Mouse (Mus musculus) Patski (cell line): ENCODE data around the gene Bank1. TPM values are rescaled to one million over a fixed set of nuclear protein-coding genes. Genes with fewer than 3 reads are reported as not detected.
"Not testable (repeated sequence)": the region's sequence is repeated elsewhere in the genome, so short reads cannot be mapped to it uniquely, and the experiment has no call there.

ENCODE experiments used
- ATAC-seq: fragments of 100-300 bp; one replicate; pipeline ENCODE4 v1.8.0; 2021
- CTCF ChIA-PET: fragments of 350-600 bp; sonication (Branson Sonifier 250); formaldehyde crosslinking; loops from one replicate; lab custom pipeline; 2022; ENCODE audit warnings: inconsistent platforms; lab: Charles Lee
- POLR2A ChIA-PET: fragments of 350-600 bp; sonication (Branson Sonifier 250); formaldehyde crosslinking; loops from one replicate; lab custom pipeline; 2022; ENCODE audit warnings: antibody characterized with exemption, inconsistent platforms; lab: Charles Lee
- DNase-seq: peaks from one replicate; pipeline ENCODE4 v3.0.0-alpha.2; 2011; ENCODE audit warnings: low read depth, low spot score
- H3K27me3 ChIP-seq: fragments of 371-371 bp; one replicate; pipeline ENCODE4 v1.5.1; 2021
- CTCF ChIP-seq: fragments of 100-300 bp; IDR thresholded peaks from one replicate; pipeline ENCODE4 v1.5.1; 2021
- in situ Hi-C: fragments of 300-500 bp; cut with MboI; formaldehyde crosslinking; loops from 3 replicates; pipeline ENCODE4 v1.11.1; 2018; ENCODE audit warnings: low pct_unique_long_range_greater_than_20kb, mixed read lengths
- polyA plus RNA-seq: library from polyadenylated mRNA; unstranded; gene quantifications from one replicate; pipeline ENCODE4 v1.2.3, GENCODE M21; 2021

Gene Bank1
- polyA plus RNA-seq, 1 experiment from 2014 or later: 0.28 TPM

GRCm38 (mm10) chr3:136329133-136329532, 3.3 kb upstream of the Bank1 start:
- DNase-seq: no peak
- ChIA-PET POLR2A (interaction anchor here (0.6 kb wide), 1 partner anchor 343 kb away, joined by 3 read pairs; no protein-coding TSS in a partner anchor), CTCF (interaction anchor here (1.0 to 1.1 kb wide), 2 partner anchors 10 to 12 kb away, joined by 4 read pairs; no protein-coding TSS in a partner anchor)
- no peak for ATAC-seq
- no peaks in the 10 kb centered on the region for H3K27me3 ChIP-seq
- TF ChIP-seq CTCF: no peak
- in situ Hi-C loops: no loop called here

- ATAC-seq, in situ Hi-C loops: not testable (repeated sequence)
These were observed 1.1 kb downstream of the Bank1 start for GRCm38 (mm10) chr3:136324716-136325115.

DNA sequence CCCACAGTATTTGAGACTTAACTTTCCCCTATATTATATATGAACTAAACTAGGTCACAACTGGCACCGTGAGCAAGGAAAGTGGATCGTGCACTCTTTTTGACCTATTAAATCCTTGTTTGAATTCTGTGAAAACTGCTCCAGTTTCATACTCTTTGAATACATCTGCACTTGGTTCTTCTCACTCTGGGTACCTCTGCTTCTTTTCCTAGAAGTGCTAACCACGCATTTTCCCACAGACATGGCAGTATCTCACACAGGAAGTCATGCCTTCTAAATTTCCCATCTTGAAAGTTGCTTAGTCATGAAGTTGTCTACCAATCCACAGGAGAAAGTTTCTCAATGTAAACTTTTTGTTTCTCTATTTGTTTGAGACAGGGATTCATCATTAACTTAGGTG, 3.9 kb downstream of the Bank1 start:
- TF ChIP-seq CTCF: no peak
- DNase-seq (no peak), ATAC-seq (no peak)
- no peaks in the 10 kb centered on the region for H3K27me3 ChIP-seq
- ChIA-PET POLR2A (no interaction called here), CTCF (no interaction called here)
- in situ Hi-C loops: no loop called here

More at GRCm38 (mm10) chr3:136324716-136325115, 1.1 kb downstream of the Bank1 start:
- not testable (repeated sequence) for DNase-seq, H3K27me3 ChIP-seq
- ChIA-PET POLR2A (interaction anchor here (0.6 to 1.0 kb wide), 2 partner anchors 10 to 60 kb away, joined by 3 read pairs; no protein-coding TSS in a partner anchor), CTCF (interaction anchor here (1.4 kb wide), 1 partner anchor 26 kb away, joined by 3 read pairs; no protein-coding TSS in a partner anchor)

- in situ Hi-C loops: no loop called here
- peak; percentile 51 for ATAC-seq
- TF ChIP-seq CTCF: no peak
- POLR2A ChIA-PET: no interaction called here
- peak; percentile 71 for DNase-seq
- CTCF ChIA-PET: no interaction called here
- no peaks in the 10 kb centered on the region for H3K27me3 ChIP-seq
These were observed 17.4 kb downstream of the Bank1 start for GRCm38 (mm10) chr3:136308487-136308886.

GRCm38 (mm10) chr3:136306564-136307158, 19.2 kb downstream of the Bank1 start:
- no peaks in the 10 kb centered on the region for H3K27me3 ChIP-seq
- ChIA-PET CTCF (interaction anchor here (0.6 to 1.2 kb wide), 3 partner anchors 48 to 403 kb away, joined by 3 read pairs; no protein-coding TSS in a partner anchor), POLR2A (interaction anchor here (1.0 kb wide), 1 partner anchor 12 kb away, joined by 3 read pairs; no protein-coding TSS in a partner anchor)
- no peak for DNase-seq
- ATAC-seq: no peak
- no peak for TF ChIP-seq CTCF
- in situ Hi-C loops: no loop called here

- no peak for DNase-seq
- H3K27me3 ChIP-seq: no peaks in the 10 kb centered on the region
- no peak for TF ChIP-seq CTCF
- in situ Hi-C loops: no loop called here
- ChIA-PET POLR2A (no interaction called here), CTCF (interaction anchor here (0.9 kb wide), 1 partner anchor 136 kb away, joined by 3 read pairs; no protein-coding TSS in a partner anchor)
- ATAC-seq: no peak
These were observed 23.3 kb downstream of the Bank1 start for GRCm38 (mm10) chr3:136302541-136302940.

GRCm38 (mm10) chr3:136300810-136301209, 25.1 kb downstream of the Bank1 start:
- ATAC-seq, H3K27me3 ChIP-seq, in situ Hi-C loops, DNase-seq, POLR2A ChIA-PET: not testable (repeated sequence)
- CTCF ChIA-PET: interaction anchor here (1.2 kb wide), 1 partner anchor 8 kb away, joined by 4 read pairs; no protein-coding TSS in a partner anchor

GRCm38 (mm10) chr3:136297355-136297754, 28.5 kb downstream of the Bank1 start:
- no peak for TF ChIP-seq CTCF
- ChIA-PET CTCF (no interaction called here), POLR2A (no interaction called here)
- no peak for ATAC-seq
- H3K27me3 ChIP-seq: no peaks in the 10 kb centered on the region
- in situ Hi-C loops: no loop called here
- DNase-seq: peak; percentile 27

- ChIA-PET CTCF (no interaction called here), POLR2A (interaction anchor here (1.2 kb wide), 1 partner anchor 12 kb away, joined by 3 read pairs; no protein-coding TSS in a partner anchor)
- in situ Hi-C loops: no loop called here
- DNase-seq (no peak), ATAC-seq (no peak)
- no peaks in the 10 kb centered on the region for H3K27me3 ChIP-seq
- no peak for TF ChIP-seq CTCF
These were observed 30.6 kb downstream of the Bank1 start for GRCm38 (mm10) chr3:136295250-136295649.

- ATAC-seq (no peak), DNase-seq (no peak)
- H3K27me3 ChIP-seq: no peaks in the 10 kb centered on the region
- in situ Hi-C loops: no loop called here
- TF ChIP-seq CTCF: no peak
- ChIA-PET CTCF (no interaction called here), POLR2A (no interaction called here)
These were observed 38.0 kb downstream of the Bank1 start for GRCm38 (mm10) chr3:136287883-136288282.

- DNase-seq (peak; percentile 100), ATAC-seq (peak; percentile 83)
- in situ Hi-C loops: loop anchor here (25.0 kb wide), 1 partner anchor 1497 kb away; no protein-coding TSS in a partner anchor
- ChIA-PET POLR2A (no interaction called here), CTCF (no interaction called here)
- no peak for TF ChIP-seq CTCF
- H3K27me3 ChIP-seq: no peaks in the 10 kb centered on the region
These were observed 60.8 kb downstream of the Bank1 start for GRCm38 (mm10) chr3:136264969-136265595.
